Mouse (Mus musculus) thymus, postnatal 4 days (tissue): ENCODE measurements around the gene Olfr1284.
"Not testable (repeated sequence)": the region's sequence is repeated elsewhere in the genome, so short reads cannot be mapped to it uniquely, and the experiment has no call there.

Experiments used
- DNase-seq: peaks from one replicate; pipeline ENCODE4 v3.0.0; 2021

Olfr1284 gene

DNA sequence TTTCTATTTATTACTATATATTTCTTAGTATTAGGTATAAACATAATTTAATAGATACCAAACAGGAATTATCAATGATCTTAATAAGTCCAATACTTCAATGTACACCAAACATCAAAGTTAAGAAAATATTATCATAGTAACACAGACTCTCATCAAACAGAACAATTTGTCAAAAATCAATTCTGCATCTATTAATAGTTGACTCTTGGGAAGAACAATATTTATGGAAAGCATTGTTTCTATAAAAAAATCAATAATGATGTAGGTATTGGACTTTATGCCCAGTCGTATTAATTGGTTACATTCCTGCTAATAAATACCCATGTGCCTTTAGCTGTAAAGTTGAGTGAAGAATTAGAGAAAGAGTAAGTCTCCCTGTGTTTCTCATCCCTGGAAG lies at the start of gene Olfr1284:
Gene Olfr1284, plus strand, starts transcription at position 301 of the 400 bp plus-strand sequence.
- DNase-seq: no peak

GRCm38 (mm10) chr2:111326220-111326619 lies 49.1 kb upstream of the Olfr1284 start, which contains the start of gene Olfr1281:
Gene Olfr1281 (plus strand): TSS chr2:111326520.
- no peak for DNase-seq

DNA sequence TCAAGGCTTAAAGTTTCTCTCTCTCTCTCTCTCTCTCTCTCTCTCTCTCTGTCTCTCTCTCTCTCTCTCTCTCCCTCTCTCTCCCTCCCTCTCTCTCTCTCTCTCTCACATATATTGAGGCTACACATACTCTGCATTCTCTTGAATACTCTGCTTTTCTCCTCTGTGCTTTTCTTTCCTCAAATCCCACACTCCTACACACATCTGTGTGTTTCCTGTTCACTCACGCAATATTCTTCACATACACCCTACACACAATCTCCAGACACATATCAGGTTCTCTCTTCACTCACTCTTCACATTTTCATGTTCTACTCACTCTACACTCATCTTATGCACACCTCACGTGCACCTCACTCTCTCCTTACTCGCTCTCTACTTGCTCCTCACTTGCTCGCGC lies 41.6 kb upstream of the Olfr1284 start:
- not testable (repeated sequence) for DNase-seq

- DNase-seq: no peak
Measured at GRCm38 (mm10) chr2:111335976-111336375, 39.3 kb upstream of the Olfr1284 start, which contains the start of gene Olfr1282. Gene Olfr1282 (minus strand): TSS chr2:111336076.

GRCm38 (mm10) chr2:111366490-111366889 lies 8.8 kb upstream of the Olfr1284 start, which contains the start of gene Olfr1283:
Gene Olfr1283 (plus strand): TSS chr2:111366790.
- no peak for DNase-seq

GRCm38 (mm10) chr2:111422931-111423330 lies 47.6 kb downstream of the Olfr1284 start, which contains the start of gene Olfr1286:
Gene Olfr1286 (minus strand): TSS chr2:111423115.
- no peak for DNase-seq
